Mouse (Mus musculus): Measurements from ENCODE around the gene H3f3a.

The H3f3a gene

DNA sequence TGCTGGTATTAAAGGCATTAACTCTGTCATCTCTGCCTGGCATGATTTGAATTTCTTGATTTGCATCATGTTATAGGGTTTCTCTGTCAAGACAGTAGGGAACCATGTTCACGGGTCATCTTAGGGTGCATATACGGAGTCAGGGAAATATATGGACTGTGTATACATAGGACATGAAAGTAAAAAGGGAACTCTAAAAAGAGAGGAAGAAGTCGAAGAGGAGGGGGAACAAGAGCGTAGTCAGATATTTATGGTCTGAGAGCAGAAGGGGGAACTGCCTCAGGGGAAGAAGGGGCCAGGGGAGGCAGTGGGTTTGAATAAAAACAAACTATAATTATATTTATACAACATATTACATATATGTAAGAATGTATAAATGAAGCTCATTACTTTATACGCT, 8.5 kb upstream of the H3f3a start:
- in situ Hi-C loops (cut with MseI, MboI) = no loop called here

DNA sequence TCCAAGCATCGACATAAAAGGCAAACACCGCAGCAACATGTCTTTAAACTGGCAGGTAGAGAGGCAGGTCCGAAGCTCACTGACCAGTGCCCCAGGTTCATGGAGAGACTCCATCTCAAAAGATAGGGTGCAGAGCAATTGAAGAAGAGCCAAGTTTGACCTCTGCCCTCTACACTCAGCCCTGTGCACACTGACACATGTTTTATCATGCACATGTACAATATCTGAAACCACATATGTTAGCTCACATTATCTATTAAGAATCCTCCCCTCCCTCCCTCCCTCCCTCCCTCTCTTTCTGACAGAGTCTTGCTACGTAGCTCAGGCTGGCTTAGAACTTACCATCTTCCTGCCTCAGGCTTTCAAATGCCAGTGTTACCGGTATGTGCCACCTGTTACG, 7.4 kb upstream of the H3f3a start:
- in situ Hi-C loops (cut with MseI, MboI) = no loop called here

DNA sequence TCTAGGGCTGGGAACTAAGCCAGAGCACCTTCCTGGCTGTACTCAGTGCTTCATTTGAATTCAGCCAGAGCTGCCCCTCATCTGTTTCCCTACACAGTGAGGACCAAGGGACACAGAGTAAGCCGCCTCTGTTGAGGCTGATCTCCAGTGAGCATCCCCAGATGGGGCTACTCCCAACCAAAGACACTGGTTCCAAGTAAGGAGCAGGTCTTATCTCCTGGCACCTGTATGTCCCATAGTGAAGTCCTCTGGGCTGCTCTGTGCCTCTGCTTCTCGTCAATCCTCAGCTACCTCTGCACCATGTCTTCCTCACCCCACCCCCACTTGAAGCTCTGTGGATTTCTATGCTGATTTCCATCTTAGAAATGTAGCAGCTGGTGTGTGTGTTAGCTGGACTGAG, 4.3 kb upstream of the H3f3a start:
- in situ Hi-C loops (cut with MseI, MboI) = no loop called here

DNA sequence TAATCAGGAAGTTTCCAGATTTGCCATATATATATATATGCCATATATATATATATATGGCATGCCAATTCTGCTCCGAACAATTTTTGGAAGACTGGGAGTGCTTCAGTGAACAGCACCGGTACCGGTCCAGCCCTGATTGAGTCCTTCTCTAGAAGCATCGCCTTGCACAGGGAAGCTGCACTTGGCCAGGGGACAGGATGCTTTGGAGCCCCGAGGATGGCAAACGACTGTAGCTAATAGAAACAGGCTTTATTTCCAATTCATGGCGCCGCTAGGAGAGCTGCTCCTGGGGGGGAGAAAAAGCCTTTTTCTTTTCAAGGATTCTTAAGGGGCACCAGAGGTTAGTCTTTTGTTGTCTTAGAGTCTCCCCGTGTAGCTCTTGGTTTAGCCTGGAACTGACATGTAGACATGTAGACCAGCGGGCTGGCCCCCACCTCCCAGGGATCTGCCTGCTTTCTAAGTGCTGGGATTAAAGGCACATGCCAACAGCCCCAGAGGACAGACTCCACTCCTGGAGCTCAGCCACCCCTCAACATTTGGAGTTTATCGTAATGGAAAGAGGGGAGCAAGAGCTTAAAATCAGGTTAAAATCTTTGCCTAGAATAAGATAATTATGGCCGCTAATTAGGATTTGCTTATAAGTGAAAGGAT, 1.8 kb upstream of the H3f3a start:
- in situ Hi-C loops (cut with MseI, MboI) = no loop called here

DNA sequence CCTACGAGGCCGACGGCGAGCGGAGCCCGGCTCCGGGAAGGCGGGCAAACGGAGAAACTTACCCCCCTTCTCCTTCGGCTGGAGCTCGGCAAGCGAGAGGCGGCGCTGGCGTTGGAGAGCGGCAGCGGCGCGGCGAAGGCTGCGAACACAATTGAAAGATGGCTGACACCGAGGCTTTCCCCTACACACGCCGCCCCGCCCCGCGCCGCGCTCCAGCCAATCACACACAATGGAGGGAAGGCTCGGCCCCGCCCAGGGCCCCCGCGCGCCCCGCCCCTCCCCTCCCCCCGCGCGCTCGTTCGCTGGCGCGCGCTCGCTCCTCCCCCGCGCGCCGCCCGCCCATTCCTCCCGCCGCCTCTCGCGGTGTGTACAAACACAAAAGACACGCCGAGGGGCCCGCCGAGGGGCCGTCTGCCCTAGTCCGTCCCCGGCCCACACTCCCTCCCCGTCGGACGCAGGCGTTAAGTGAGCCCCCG, 296 bp downstream of the H3f3a start:
- in situ Hi-C loops (cut with MseI, MboI) = no loop called here

DNA sequence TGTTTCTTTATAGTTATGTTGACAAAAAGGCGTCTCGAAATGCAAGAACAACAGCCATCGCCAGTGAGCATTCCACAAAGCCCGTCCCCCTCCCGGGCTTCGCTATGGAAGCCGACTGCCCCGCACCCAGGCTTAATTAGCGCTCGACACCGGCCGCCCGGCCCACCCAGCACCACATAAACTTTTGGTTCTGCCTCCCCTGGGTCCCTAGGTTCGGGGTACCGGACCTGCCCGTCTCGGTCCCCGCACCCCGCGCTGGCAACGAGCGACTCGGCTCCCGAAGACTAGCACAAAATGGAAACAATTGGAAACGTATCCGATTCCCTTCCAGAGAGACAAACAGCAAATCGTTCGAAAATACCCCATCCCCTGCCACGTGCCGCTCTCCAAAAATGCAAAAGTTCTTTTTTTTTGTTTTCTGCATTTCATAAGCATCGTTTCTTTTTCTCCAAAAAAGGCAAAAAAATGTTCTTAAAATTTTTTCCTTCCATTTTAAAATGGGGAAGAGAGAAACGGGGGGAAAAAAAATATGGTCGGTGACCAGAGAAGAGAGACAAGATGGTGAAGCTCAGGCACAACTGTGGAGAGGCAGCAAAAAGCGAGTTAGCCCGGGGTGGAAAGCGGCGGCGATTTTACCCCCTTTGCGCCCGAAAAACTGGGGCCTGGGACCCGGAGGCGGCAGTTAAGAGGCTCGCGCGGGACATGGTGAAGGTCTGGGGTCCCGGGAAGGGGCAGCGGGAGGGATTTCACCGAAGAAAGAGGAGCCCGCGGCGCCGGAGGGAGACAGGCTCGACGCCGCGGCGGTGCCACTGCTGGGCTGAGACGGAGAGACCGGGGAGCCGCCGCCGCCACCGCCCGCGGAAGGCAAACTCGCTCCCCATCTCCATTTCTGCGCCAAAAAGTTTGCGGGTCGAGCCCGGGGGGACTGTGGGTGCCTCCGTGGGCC, 1.0 kb downstream of the H3f3a start:
- in situ Hi-C loops (cut with MseI, MboI) = no loop called here

DNA sequence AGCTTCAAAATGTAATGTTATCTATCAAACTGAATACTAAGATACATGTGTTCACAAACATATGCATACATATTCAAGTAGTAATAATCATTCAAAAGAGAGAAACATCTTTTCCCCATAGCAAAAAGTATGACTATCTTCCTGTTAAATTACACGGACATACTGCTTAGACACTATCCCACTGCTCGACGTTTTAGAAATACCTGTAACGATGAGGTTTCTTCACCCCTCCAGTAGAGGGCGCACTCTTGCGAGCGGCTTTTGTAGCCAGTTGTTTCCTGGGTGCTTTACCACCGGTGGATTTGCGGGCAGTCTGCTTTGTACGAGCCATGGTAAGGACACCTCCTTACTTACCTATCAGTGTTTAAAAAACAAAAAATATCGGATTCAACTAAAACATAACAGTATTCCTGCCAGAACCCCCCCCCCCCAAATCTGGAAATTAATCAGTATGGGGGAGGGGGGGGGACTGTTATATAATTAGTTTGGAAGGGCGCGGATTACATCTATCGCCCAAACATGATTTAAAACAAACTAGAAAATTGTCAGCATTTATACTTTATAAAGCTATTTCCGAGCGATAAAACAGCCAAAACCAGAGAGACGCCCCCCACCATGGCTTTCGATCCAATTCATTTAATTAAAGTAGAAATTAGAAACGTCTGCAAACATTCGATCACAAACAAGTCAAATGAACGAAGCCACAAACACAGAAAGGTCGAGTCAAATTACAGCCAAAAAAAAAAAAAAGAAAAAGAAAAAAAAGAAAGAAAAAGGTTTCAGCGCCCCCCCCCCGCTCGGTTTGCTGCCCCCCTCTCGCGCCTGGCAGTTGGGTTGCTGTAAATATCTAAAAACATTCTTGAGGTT, 1.9 kb downstream of the H3f3a start:
- in situ Hi-C loops (cut with MseI, MboI) = no loop called here

DNA sequence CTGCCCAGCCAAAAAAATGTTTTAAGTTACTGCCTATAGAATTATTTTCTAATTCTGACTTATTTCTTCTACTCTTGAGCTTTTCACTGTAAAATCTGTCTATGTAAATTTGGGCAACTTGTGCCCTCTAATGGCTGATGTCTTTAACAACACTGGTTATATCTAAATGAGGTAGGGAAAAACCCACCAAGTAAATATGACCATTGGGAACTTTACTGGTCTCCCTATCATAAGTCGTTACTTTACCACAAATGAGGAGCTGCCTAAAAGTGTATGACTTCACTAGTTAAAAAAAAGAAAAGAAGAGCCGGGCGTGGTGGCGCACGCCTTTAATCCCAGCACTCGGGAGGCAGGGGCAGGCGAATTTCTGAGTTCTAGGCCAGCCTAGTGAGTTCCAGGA, 2.8 kb downstream of the H3f3a start:
- in situ Hi-C loops (cut with MseI, MboI) = no loop called here

DNA sequence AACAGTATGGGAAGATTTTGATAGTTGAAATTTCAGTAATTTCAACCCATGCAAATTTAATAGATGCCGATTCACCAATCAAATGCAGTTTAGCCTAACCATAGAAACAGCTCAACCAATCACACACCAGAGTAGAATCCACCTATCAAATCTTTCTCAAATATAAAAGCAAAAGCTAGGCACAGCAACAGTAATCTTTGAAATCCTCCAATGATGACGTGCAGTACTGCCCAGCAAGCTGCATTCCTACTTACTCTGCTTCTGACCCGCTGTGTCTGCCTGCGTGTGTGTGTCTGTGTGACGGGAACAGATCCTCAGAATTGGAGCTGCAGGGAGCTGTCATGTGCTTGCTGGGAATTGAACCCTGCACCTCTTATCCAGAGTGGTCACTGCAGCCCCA, 4.9 kb downstream of the H3f3a start:
- in situ Hi-C loops (cut with MseI, MboI) = no loop called here

DNA sequence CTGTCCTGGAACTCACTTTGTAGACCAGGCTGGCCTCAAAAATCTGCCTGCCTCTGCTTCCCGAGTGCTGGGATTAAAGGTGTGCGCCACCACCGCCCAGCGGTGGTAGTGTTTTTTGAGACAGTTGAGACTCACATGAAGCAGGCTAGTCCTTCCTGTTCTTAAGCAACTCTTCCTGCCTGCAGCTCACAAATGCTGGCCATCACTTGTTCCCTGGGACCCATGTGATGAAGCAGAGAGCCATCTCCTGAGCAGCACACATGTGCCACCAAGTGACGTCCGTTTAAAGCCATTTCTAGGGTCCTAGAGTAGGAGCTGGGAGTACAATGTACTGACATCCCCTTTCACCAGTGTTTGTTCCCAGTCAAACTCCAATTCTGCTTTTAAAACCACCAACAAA, 9.9 kb downstream of the H3f3a start:
- in situ Hi-C loops (cut with MseI, MboI) = no loop called here

DNA sequence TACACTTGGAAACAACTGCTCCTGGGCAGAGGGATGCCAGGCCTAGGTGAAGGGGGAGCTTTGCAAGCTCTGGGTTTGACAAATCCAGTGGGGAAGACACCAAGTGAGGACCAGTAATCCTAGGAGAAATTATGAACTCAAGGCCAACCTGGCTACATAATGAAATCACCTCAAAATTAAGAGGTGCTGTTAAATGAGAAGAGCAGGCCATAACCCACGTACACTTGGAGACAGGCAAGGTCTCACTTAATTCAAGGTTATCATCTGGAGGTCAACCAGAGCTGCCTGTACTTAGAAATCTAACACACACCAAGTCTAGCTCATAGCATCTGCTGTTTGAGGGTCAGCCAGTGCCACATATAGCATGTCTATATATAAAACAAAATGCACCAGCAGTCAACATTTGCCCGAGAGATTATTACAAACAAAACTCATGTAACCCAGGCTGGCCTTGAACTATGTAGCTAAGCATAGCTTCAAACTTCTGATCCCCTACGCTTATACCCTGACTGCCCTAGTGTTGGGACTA, 12.2 kb downstream of the H3f3a start:
- in situ Hi-C loops (cut with MseI, MboI) = no loop called here

DNA sequence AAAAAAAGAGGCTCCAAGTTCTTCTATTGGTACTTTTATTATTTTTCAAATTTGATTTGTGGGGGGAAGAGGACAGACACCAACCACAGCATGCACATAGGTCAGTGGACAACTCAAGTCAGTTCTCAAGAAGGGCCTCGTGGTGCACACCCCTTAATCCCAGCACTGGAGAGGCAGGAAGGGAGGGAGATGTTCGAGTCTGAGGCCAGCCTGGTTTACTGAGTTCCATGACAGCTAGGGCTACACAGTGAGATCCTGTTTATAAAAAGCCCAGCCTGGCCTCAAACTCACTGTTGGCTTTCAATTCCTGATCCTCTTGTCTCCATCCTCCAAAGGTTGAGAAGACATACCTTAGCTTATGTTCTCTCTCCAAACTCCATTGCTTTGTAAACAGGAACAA, 12.9 kb downstream of the H3f3a start:
- in situ Hi-C loops (cut with MseI, MboI) = no loop called here

DNA sequence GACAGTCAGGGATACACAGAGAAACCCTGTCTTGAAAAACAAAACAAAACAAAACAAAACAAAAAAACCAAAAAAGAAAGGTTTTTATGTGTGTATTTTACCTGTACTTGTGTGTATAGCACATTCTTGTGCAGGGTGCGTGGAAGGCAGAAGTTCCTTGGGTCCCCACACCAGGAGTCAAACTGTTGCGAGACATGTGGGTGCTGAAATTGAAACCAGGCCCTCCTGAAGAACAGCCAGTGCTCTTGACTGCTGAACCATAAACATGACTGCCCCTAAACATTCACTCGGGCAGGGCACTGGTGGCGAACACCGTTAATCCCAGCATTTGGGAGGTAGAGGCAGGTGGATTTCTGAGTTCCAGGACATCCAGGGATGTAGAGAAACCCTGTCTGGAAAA, 13.7 kb downstream of the H3f3a start:
- in situ Hi-C loops (cut with MseI, MboI) = no loop called here

DNA sequence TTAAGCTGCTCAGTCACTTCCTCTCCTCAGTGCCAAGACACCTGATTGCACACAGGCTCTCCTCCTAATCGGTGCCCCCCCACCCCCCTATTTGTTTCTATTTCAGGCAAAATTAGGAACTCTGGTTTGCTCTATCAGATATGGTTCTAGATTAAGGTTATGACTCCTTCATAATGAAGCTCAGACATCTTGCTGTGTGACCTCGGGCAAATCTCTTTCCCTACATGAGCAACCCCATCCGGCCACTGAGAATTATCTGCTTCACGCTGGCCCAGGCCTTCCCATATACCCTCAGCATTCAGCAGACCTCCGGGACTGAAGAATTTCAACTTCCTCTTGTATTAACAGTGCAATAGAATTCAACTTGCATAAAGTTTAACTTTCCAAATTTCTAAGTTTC, 14.5 kb downstream of the H3f3a start:
- in situ Hi-C loops (cut with MseI, MboI) = no loop called here

DNA sequence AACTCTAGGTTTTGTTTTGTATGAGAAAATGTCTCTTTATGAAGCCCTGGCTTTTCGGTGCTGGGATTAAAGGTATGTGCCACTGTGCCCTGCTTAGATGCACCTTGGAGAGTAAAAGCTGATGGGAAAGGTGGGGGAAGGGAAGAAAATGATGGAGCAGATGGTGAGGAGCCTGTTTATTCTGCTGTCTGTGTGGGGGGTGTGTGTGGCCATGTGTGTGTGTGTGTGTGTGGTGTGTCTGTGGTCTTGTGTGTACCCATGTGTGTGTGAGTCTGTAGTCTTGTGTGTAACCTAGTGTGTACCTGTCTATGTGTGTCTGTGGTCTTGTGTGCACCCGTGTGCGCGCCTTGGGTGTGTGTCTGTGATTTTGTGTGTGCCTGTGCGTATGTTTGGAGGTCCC, 15.1 kb downstream of the H3f3a start:
- in situ Hi-C loops (cut with MseI, MboI) = no loop called here

DNA sequence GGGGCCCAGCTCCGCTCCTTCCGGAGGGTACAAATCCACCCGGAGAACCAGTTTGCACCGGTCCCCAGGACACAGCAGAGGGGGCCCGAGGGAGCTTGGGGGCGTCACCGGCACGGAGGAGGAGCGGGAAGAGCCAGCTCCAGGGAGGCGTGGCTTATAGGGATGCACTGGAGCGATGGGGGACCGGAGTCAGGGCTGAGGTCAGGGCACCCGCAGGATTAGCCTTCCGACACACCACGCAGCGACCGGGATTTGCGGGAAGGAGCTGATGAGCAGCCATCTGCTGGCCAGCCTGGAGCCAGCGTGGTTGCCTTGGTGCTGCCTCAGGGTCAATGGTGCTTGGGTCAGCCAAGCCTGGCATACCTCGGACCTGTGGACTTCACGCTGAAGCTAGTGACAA, 19.6 kb downstream of the H3f3a start:
- in situ Hi-C loops (cut with MseI, MboI) = no loop called here

DNA sequence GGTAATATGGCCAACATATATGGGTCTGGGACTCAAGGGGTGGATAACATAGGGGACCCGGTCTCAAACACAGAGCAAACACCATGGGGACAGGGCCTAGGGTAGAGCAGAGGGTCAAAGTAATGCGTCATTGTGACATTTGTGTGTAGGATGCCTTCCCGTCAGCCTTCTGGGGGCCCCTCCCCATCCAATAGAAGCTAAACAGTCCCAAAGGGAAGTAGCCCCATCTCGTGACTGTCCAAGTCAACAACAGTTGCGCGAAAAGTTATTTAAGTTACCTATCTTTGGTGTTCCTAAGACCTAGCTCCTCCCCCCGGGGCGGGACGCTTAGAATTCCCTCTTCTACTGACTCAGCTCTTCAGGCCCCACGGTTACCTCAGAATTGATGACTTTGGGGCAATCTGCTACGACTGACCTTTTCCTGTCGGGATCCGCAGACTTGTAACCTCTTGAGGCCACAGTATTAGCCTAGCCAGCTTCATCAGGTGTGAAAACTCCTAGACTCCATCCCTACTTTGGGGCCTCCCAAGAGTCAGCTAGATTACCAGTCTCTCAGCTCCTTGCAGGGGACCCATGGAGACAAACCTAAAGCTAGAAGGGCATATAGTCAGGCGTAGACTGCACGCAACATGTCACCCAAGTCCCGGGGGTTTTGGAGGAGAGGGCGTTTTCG, 20.2 kb downstream of the H3f3a start:
- in situ Hi-C loops (cut with MseI, MboI) = no loop called here

DNA sequence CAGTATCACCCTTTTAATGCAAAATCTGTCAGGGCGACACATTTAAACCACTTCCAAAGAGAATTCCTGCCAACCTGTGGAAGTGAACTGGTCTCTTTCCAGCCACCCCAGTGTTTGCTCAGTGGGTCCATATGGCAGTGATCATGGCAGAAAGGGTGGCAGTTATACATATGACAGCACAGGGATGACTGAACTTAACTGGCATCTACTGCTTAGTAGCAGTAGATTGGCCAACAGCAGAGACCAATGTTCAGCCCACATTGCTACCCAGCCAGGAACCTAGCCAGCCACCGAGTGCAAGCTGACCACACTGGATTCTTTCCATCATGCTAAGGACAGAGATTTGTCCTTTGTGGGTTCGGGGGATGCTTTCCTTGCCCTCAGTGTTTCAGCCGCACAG, 20.9 kb downstream of the H3f3a start:
- in situ Hi-C loops (cut with MseI, MboI) = no loop called here

DNA sequence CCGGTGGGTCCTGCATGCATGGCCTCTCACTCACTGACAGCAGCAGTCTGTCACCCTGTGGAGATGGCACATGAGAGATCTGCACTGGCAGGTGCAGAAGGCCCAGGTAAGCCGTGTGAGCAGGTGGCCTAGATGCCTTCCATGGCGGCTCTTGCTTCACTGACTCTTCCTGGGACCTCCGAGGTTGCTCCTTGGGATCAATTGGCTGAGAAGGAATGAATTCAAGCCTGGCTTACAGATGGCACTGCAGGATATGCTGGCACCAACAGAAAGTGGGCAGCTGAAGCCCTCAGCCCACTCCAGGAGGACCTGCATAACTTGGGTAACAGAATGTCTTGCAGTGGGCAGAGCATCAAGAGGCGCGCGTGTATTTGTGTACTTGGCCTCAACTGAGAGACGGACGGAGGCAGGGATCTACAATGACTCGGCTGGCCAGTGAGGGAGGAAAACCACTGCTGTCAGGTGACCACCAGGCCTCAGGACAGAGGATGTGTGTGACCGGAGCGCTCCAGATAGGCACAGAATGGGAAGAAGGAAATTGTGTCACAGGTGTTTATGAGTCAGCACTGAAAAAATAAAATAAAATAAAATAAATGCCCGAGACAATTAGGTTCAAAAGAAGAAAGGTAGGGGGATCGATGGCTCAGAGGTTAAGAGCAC, 21.8 kb downstream of the H3f3a start:
- in situ Hi-C loops (cut with MseI, MboI) = no loop called here

DNA sequence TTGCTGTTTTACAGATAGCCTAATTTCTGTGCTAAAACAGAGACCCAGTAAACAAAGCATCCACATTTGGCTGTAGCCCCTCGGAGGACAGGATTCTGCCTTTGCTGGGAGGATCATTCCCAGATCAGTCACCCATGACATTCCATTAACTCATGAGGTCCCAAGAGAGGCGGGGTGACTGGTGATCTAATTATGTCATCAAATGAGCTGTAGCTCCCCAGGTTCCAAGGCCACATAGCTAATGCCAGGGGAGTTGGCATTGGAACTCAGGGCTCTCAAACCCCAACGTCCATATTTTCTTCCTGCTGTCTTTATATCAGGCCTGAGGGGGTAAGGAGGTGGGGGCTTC, 30.2 kb downstream of the H3f3a start:
- in situ Hi-C loops (cut with MseI, MboI) = no loop called here
